Mouse (Mus musculus) heart, embryonic 13.5 days (tissue): Measurements from ENCODE around the gene Phlda3. TPM values are rescaled to one million over a fixed set of nuclear protein-coding genes. Genes with fewer than 3 reads are reported as not detected.
A peak's percentile ranks its signal among the peaks of the same experiment; 100 is the strongest.

Experiments
- ATAC-seq: fragments of 200-750 bp; cut with Nextera tagmentation; 2 replicates; pipeline ENCODE4 v1.8.0; 2017; ENCODE audit warnings: moderate TSS enrichment; ENCODE audit not compliant: insufficient number of reproducible peaks, low FRiP score, low TSS enrichment; ENCODE audit errors: extremely low read depth
- H3K27ac ChIP-seq: fragments of 300-500 bp; sonication (generic); replicated peaks from 2 replicates; pipeline ENCODE4 v1.5.1; 2015; ENCODE audit warnings: moderate library complexity, mild to moderate bottlenecking, inconsistent platforms
- H3K27me3 ChIP-seq: fragments of 300-500 bp; sonication (generic); replicated peaks from 2 replicates; pipeline ENCODE4 v1.6.1; 2015; ENCODE audit warnings: mild to moderate bottlenecking, inconsistent platforms
- H3K36me3 ChIP-seq: fragments of 300-500 bp; sonication (generic); 2 replicates; pipeline ENCODE4 v1.6.1; 2015; ENCODE audit warnings: mild to moderate bottlenecking, inconsistent platforms
- H3K4me1 ChIP-seq: fragments of 300-500 bp; sonication (generic); 2 replicates; pipeline ENCODE4 v1.6.1; 2015; ENCODE audit warnings: inconsistent platforms
- H3K4me2 ChIP-seq: fragments of 300-500 bp; sonication (generic); 2 replicates; pipeline ENCODE4 v1.6.1; 2015; ENCODE audit warnings: inconsistent platforms, mild to moderate bottlenecking, moderate library complexity
- H3K4me3 ChIP-seq: fragments of 300-500 bp; sonication (generic); 2 replicates; pipeline ENCODE4 v1.5.1; 2015; ENCODE audit warnings: moderate library complexity, mild to moderate bottlenecking, inconsistent platforms
- H3K9ac ChIP-seq: fragments of 300-500 bp; sonication (generic); 2 replicates; pipeline ENCODE4 v1.6.1; 2015; ENCODE audit warnings: inconsistent platforms, mild to moderate bottlenecking, moderate library complexity
- H3K9me3 ChIP-seq: fragments of 300-500 bp; sonication (generic); 2 replicates; pipeline ENCODE4 v1.6.1; 2016; ENCODE audit warnings: inconsistent platforms
- WGBS: fragments of 180-500 bp; shearing (Covaris S2); methylation state at CpG from one replicate; pipeline ENCODE4 v1.1.7; 2015; ENCODE audit warnings: mixed read lengths; 5-methylcytosine and 5-hydroxymethylcytosine counted together
- polyA plus RNA-seq: library from polyadenylated mRNA; unstranded; fragments of >200 nt; fragmentation: Nextera tagmentation; extraction: Ambion mirVana; gene quantifications from 2 replicates; pipeline ENCODE4 v1.2.1, GENCODE M21; 2015

The Phlda3 gene
- polyA plus RNA-seq, 1 experiment from 2014 or later: 67.1 TPM

GRCm38 (mm10) chr1:135777046-135777445 is 11.1 kb downstream of the Phlda3 start:
- Histone ChIP-seq H3K9ac (no peak overlapping the region), H3K36me3 (no peaks in the 10 kb centered on the region), H3K27me3 (peaks cover 7% of the 10 kb centered on the region; the same call in 1 of the 2 replicates), H3K4me3 (no peak overlapping the region), H3K4me2 (no peak overlapping the region), H3K9me3 (no peaks in the 10 kb centered on the region), H3K27ac (no peak overlapping the region), H3K4me1 (peaks cover 44% of the 10 kb centered on the region)
- 79% methylated on average over 1 of the region's 1 CpGs for WGBS
- no peak for ATAC-seq

GRCm38 (mm10) chr1:135778780-135779535 is 13.0 kb downstream of the Phlda3 start, which contains the start of gene Tnni1:
Gene Tnni1, plus strand, starts transcription at chr1:135779434.
- Histone ChIP-seq H3K4me2 (peak within 1 kb of the TSS; percentile 38), H3K27me3 (peaks cover 7% of the 10 kb centered on the region; the same call in 1 of the 2 replicates), H3K4me1 (peaks cover 45% of the 10 kb centered on the region), H3K36me3 (no peaks in the 10 kb centered on the region), H3K9ac (peak within 1 kb of the TSS; percentile 60), H3K4me3 (no peak within 1 kb of the TSS), H3K27ac (peak within 1 kb of the TSS; percentile 53), H3K9me3 (no peaks in the 10 kb centered on the region)
- no peak for ATAC-seq
- WGBS: 29% methylated on average over 22 of the region's 22 CpGs

- H3K27me3 ChIP-seq: peaks cover 7% of the 10 kb centered on the region; the same call in 1 of the 2 replicates
- 45% methylated on average over 4 of the region's 4 CpGs for WGBS
- no peak overlapping the region for H3K4me3 ChIP-seq
- H3K27ac ChIP-seq: no peak overlapping the region
- peaks cover 45% of the 10 kb centered on the region for H3K4me1 ChIP-seq
- H3K9ac ChIP-seq: peak overlapping the region; percentile 69
- H3K9me3 ChIP-seq: no peaks in the 10 kb centered on the region
- H3K36me3 ChIP-seq: no peaks in the 10 kb centered on the region
- no peak for ATAC-seq
- H3K4me2 ChIP-seq: no peak overlapping the region
Measured at GRCm38 (mm10) chr1:135780649-135781048, 14.7 kb downstream of the Phlda3 start.

GRCm38 (mm10) chr1:135781220-135781619 is 15.3 kb downstream of the Phlda3 start:
- WGBS: 13% methylated on average over 13 of the region's 13 CpGs
- Histone ChIP-seq H3K9me3 (no peaks in the 10 kb centered on the region), H3K4me1 (peaks cover 39% of the 10 kb centered on the region), H3K4me2 (no peak overlapping the region), H3K9ac (peak overlapping the region; percentile 69), H3K27ac (no peak overlapping the region), H3K4me3 (no peak overlapping the region), H3K27me3 (peaks cover 7% of the 10 kb centered on the region; the same call in 1 of the 2 replicates), H3K36me3 (no peaks in the 10 kb centered on the region)
- no peak for ATAC-seq

- Histone ChIP-seq H3K27ac (0 out of 2 replicates have a peak overlapping the region, but pooled peaks have one; percentile 1), H3K9me3 (no peaks in the 10 kb centered on the region)
Measured at GRCm38 (mm10) chr1:135782816-135783215, 16.9 kb downstream of the Phlda3 start.

GRCm38 (mm10) chr1:135787799-135788198 is 21.9 kb downstream of the Phlda3 start:
- H3K27me3 ChIP-seq: no peaks in the 10 kb centered on the region; the same call in 1 of the 2 replicates
- H3K9ac ChIP-seq: no peak overlapping the region
- ATAC-seq: no peak
- no peak overlapping the region for H3K4me2 ChIP-seq
- H3K4me1 ChIP-seq: peaks cover 41% of the 10 kb centered on the region
- H3K27ac ChIP-seq: no peak overlapping the region
- H3K9me3 ChIP-seq: no peaks in the 10 kb centered on the region
- H3K36me3 ChIP-seq: no peaks in the 10 kb centered on the region
- H3K4me3 ChIP-seq: no peak overlapping the region
- 49% methylated on average over 3 of the region's 3 CpGs for WGBS

More at GRCm38 (mm10) chr1:135782816-135783215, 16.9 kb downstream of the Phlda3 start:
- Histone ChIP-seq H3K4me3 (no peak overlapping the region), H3K4me1 (peaks cover 27% of the 10 kb centered on the region), H3K4me2 (no peak overlapping the region), H3K36me3 (no peaks in the 10 kb centered on the region), H3K9ac (0 out of 2 replicates have a peak overlapping the region, but pooled peaks have one; percentile 0), H3K27me3 (peaks cover 7% of the 10 kb centered on the region; the same call in 1 of the 2 replicates)
- 46% methylated on average over 10 of the region's 10 CpGs for WGBS
- no peak for ATAC-seq

DNA sequence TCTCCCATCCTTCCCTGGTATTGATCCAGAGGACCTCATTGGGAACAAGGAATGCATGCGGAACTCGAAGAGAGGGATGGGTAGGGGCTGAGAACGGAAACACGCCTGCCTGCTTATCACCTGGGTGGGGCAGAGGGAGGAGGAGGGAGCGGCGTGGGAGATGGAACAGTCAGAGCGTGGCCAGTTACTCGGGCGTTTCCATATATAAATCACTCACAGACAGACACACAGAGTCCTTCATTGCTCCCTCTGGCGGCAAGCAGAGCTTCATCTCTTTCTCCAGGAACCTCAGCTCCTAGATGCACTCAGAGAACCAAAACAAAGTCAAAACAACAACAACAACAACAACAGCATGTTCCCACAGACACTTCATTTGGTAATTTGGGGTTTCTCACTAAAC is 22.8 kb downstream of the Phlda3 start:
- H3K9ac ChIP-seq: peak overlapping the region; percentile 24; the same call in 1 of the 2 replicates
- 6% methylated on average over 10 of the region's 10 CpGs for WGBS
- no peaks in the 10 kb centered on the region for H3K36me3 ChIP-seq
- peak overlapping the region; percentile 53 for H3K4me2 ChIP-seq
- peak overlapping the region; percentile 0; the same call in 1 of the 2 replicates for H3K27ac ChIP-seq
- H3K9me3 ChIP-seq: no peaks in the 10 kb centered on the region
- ATAC-seq: no peak
- H3K4me3 ChIP-seq: no peak overlapping the region
- H3K27me3 ChIP-seq: no peaks in the 10 kb centered on the region; the same call in 1 of the 2 replicates
- peaks cover 46% of the 10 kb centered on the region for H3K4me1 ChIP-seq

DNA sequence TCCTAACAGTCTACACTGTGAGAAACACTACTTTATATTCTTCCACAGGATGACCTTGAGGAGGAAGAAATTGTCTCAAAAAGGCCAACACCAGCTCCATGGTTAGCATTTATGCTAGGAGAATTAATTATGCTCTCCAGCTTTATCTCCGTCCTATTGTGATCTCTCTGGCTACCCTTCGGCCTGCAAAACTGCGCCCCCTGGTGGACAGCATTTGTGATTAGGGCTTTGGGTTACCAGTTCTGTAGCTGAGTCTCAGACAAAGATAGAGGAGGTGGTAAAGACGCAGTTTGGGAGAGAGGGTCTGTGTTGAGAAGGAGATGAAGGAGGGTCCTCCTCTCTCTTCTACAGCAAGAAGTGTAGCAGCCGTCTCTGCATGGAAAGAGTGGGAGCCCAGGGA is 23.9 kb downstream of the Phlda3 start:
- Histone ChIP-seq H3K27ac (0 out of 2 replicates have a peak overlapping the region, but pooled peaks have one; percentile 0), H3K9me3 (no peaks in the 10 kb centered on the region), H3K9ac (no peak overlapping the region), H3K4me2 (no peak overlapping the region), H3K27me3 (no peaks in the 10 kb centered on the region; the same call in 1 of the 2 replicates), H3K4me3 (no peak overlapping the region), H3K4me1 (peaks cover 57% of the 10 kb centered on the region), H3K36me3 (no peaks in the 10 kb centered on the region)
- ATAC-seq: no peak
- WGBS: 9% methylated on average over 5 of the region's 5 CpGs

DNA sequence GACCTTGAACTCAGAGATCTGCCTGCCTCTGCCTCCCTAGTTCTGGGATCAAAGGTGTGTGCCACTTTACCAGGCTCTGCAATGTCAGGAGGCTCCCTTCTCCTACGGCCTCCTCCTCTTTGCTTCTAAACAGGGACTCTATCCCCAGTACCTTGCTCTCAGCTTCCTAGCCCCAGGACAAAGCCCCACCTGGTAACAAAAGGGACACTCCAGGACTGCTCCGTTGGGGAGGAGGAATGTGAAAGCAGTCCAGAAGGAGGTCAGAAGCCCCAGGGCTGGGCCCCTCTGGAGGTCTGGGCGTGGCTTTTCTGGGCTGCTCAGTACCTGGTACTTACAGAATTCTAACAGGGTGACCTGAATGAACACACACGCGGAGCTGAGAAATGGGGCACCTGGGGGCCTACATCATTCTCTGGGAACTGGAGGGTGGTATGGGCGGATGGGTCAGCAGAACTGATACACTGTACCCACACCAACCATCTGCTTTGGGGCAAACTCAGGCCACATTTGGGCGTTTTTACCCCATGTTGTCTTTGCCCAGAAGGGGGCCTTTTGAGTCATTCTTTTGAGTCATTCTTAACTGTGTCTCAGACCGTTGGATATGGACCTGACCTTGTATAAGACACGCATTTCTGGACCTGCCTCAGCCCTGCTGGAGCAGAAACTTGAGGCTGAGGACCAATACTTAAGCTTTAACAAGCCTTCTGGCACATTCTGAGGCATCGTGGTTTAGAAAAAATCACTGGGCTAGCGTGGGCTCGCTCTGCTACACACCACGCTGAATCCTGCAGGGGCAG is 26.4 kb downstream of the Phlda3 start:
- no peak overlapping the region for H3K27ac ChIP-seq
- ATAC-seq: no peak
- no peaks in the 10 kb centered on the region for H3K36me3 ChIP-seq
- H3K4me3 ChIP-seq: no peak overlapping the region
- no peak overlapping the region for H3K4me2 ChIP-seq
- WGBS: 68% methylated on average over 13 of the region's 13 CpGs
- peak overlapping the region; percentile 74 for H3K9ac ChIP-seq
- peaks cover 82% of the 10 kb centered on the region for H3K4me1 ChIP-seq
- H3K27me3 ChIP-seq: no peaks in the 10 kb centered on the region; the same call in 1 of the 2 replicates
- H3K9me3 ChIP-seq: no peaks in the 10 kb centered on the region

DNA sequence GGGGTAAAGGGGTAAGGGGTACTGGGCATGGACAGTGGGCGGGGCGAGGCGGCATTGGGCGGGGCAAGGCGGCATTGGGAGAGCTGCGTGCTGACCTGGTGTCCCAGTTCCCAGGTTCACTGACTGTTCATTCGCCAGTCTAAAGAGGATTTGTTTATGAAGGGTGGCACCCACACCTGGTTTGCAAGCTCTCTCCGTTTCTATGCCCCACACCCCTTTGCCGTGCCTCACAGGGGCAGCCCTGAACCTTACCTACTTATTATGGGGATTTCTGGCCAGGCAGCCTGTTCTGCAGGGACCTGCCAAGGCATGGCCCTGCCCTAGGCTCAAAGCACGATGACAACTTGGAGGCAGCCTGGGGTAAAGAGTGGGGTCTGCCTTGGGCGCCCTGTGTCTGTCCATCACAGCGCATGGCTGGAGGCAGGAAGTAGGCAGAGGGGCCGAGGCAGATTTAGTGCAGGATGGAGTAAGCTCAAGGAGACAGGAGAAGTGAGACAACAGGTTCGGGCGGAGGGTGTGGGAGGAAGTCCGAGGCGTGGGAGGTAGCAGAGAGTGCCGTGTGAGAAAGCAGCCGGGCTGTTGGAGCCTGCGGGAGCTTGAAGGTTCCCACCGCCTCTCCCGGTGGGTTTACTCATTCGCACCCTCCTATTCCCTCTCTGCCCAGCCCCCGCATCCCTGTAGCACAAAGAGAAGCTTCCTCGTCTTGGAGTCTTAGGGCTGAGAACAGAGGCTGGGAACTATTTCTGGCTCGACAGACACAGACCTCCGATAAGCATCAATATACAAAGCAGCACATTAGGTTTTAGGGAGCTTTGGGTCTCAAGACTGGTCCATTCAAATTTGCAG is 27.7 kb downstream of the Phlda3 start:
- H3K9ac ChIP-seq: peak overlapping the region; percentile 74
- peak overlapping the region; percentile 91 for H3K27ac ChIP-seq
- 9% methylated on average over 27 of the region's 27 CpGs for WGBS
- H3K4me1 ChIP-seq: peaks cover 84% of the 10 kb centered on the region
- H3K4me2 ChIP-seq: peak overlapping the region; percentile 74
- H3K4me3 ChIP-seq: peak overlapping the region; percentile 44
- H3K9me3 ChIP-seq: no peaks in the 10 kb centered on the region
- H3K27me3 ChIP-seq: no peaks in the 10 kb centered on the region; the same call in 1 of the 2 replicates
- ATAC-seq: no peak
- no peaks in the 10 kb centered on the region for H3K36me3 ChIP-seq
